Mouse (Mus musculus) G1E (cell line): Measurements from ENCODE around the gene Gpcpd1.

Experiments used
- CTCF ChIP-seq: IDR thresholded peaks from 2 replicates; pipeline ENCODE4 v1.5.1; 2012; ENCODE audit warnings: low read depth, low read length, inconsistent platforms, mixed read lengths
- GATA1 ChIP-seq: IDR thresholded peaks from 2 replicates; pipeline ENCODE4 v1.6.1; 2012; ENCODE audit warnings: borderline replicate concordance, low read length, inconsistent platforms, mixed read lengths
- GATA2 ChIP-seq: IDR thresholded peaks from 2 replicates; pipeline ENCODE4 v1.6.1; 2012; ENCODE audit warnings: low read depth, low read length, inconsistent platforms, borderline replicate concordance
- POLR2AphosphoS5 ChIP-seq: IDR thresholded peaks from 2 replicates; pipeline ENCODE4 v1.6.1; 2012; ENCODE audit warnings: low read depth, low read length, inconsistent platforms; ENCODE audit not compliant: insufficient replicate concordance
- TAL1 ChIP-seq: conservative IDR thresholded peaks from 2 replicates; pipeline ENCODE4 v1.6.1; 2012; ENCODE audit warnings: low read depth, low read length, inconsistent platforms, mixed read lengths

DNA sequence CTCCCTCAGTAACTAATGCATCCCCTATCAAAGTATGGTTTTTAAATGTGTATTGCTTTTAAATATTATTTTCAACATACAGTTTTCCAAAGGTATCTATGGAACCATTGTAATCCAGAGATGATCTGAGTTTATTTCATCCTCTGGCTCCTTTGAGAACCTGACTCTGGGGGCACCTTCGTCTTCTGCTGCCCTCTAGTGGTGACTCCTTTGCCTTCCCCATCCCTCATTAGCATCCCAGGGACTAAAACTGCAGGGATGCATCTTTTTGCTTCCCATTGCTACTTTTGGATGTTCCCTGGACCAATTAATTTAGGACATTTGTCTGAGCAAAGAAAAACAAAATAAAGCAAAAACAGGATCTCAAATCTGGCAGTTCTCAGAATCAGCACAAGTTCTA is 102.1 kb downstream of the Gpcpd1 start:
- TF ChIP-seq CTCF (peak; percentile 64), POLR2AphosphoS5 (no peak), GATA1 (no peak), GATA2 (no peak), TAL1 (no peak)
